Mouse (Mus musculus) G1E (cell line): ENCODE data around the gene Acadm. TPM values are rescaled to one million over a fixed set of nuclear protein-coding genes. Genes with fewer than 3 reads are reported as not detected.

Experiments
- ATAC-seq: 2 replicates; pipeline ENCODE4 v1.8.0; 2016; ENCODE audit warnings: mild to moderate bottlenecking; ENCODE audit not compliant: insufficient number of reproducible peaks, poor library complexity, low FRiP score, severe bottlenecking; ENCODE audit errors: extremely low read depth
- DNase-seq: peaks from one replicate; pipeline ENCODE4 v3.0.0; 2012; ENCODE audit warnings: low spot score
- H3K27me3 ChIP-seq: 2 replicates; pipeline ENCODE4 v1.6.1; 2012; ENCODE audit warnings: mild to moderate bottlenecking, low read length, inconsistent platforms; ENCODE audit not compliant: insufficient read depth
- H3K36me3 ChIP-seq: replicated peaks from 2 replicates; pipeline ENCODE3; 2012; ENCODE audit warnings: mild to moderate bottlenecking, inconsistent platforms
- H3K4me1 ChIP-seq: 2 replicates; pipeline ENCODE4 v1.6.1; 2012; ENCODE audit warnings: low read depth, low read length, inconsistent platforms, mixed read lengths; ENCODE audit not compliant: insufficient read depth
- H3K4me3 ChIP-seq: 2 replicates; pipeline ENCODE4 v1.5.1; 2012; ENCODE audit warnings: low read depth, mild to moderate bottlenecking, inconsistent platforms, low read length, moderate library complexity, mixed read lengths
- H3K9me3 ChIP-seq: replicated peaks from 2 replicates; pipeline ENCODE4 v1.6.1; 2012; ENCODE audit warnings: inconsistent platforms
- CTCF ChIP-seq: IDR thresholded peaks from 2 replicates; pipeline ENCODE4 v1.5.1; 2012; ENCODE audit warnings: low read depth, low read length, inconsistent platforms, mixed read lengths
- GATA1 ChIP-seq: IDR thresholded peaks from 2 replicates; pipeline ENCODE4 v1.6.1; 2012; ENCODE audit warnings: borderline replicate concordance, low read length, inconsistent platforms, mixed read lengths
- GATA2 ChIP-seq: IDR thresholded peaks from 2 replicates; pipeline ENCODE4 v1.6.1; 2012; ENCODE audit warnings: low read depth, low read length, inconsistent platforms, borderline replicate concordance
- POLR2AphosphoS5 ChIP-seq: IDR thresholded peaks from 2 replicates; pipeline ENCODE4 v1.6.1; 2012; ENCODE audit warnings: low read depth, low read length, inconsistent platforms; ENCODE audit not compliant: insufficient replicate concordance
- TAL1 ChIP-seq: conservative IDR thresholded peaks from 2 replicates; pipeline ENCODE4 v1.6.1; 2012; ENCODE audit warnings: low read depth, low read length, inconsistent platforms, mixed read lengths
- polyA plus RNA-seq: library from polyadenylated mRNA; stranded (reverse); fragments of >175 nt; gene quantifications from 2 replicates; pipeline ENCODE4 v1.2.3, GENCODE M21; 2012
- total RNA-seq, 2 experiments: library from RNA; stranded (forward) in 1 of 2; stranded (reverse) in 1 of 2; fragments of 200-1000 nt in 1 of 2; fragments of >200 nt in 1 of 2; fragmentation: Nextera tagmentation in 1 of 2; gene quantifications; 2 replicates each; pipeline ENCODE4 v1.2.3; 2014 to 2017

The Acadm gene
- total and polyA plus RNA-seq, 3 experiments: 8.3 to 260 (median 89.9) TPM

DNA sequence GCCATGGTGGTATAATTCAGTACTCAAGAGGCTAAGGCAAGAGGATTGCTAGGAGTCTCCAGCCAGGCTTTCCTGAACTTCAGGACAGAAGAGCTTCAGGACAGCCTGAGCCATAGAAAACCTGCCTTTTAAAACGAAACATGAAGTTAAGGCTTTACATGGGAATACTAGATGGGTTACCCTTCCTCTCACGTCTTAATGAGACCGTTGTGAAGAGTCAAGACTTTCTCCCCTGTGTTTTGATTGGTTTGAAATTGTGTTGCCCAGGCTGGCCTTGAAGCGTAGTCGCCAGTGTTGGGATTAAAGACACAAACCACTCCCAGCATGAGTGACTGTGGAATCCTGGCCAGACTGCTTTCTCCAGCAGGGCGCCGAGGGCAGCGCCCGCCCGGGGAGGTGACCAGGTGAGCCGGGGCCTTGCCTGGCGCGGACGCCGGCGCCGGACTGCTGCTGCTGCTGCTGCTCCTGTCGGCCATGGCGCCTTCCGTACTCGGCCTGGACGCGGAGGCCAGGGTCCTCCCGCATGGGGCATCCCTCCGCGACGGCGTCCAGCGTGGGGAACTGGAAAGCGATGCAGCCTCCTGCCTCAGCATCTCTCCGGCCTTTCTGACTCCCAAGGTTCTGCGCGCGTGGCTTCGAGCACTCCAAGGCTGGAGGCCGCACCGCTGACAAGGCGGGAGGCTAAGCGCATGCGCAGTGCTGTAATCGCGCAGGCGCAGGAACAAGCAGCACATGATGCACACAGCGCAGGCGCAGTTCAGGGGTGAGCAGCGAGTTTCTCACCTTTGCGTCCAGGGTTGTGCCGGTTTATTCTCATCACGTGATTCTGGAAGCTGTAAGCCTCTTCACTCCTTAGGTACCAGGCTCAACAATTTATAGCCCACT, 38.9 kb downstream of the Acadm start:
- ATAC-seq (no peak), DNase-seq (peak; percentile 24)
- peak overlapping the region; percentile 54; the same call in 1 of the 2 replicates for H3K4me3 ChIP-seq
- H3K4me1 ChIP-seq: peaks cover 52% of the 10 kb centered on the region
- peaks cover 62% of the 10 kb centered on the region for H3K36me3 ChIP-seq
- peaks cover 4% of the 10 kb centered on the region; the same call in 1 of the 2 replicates for H3K27me3 ChIP-seq
- no peak for TF ChIP-seq TAL1
- TF ChIP-seq POLR2AphosphoS5: peak; percentile 95
- no peaks in the 10 kb centered on the region for H3K9me3 ChIP-seq

DNA sequence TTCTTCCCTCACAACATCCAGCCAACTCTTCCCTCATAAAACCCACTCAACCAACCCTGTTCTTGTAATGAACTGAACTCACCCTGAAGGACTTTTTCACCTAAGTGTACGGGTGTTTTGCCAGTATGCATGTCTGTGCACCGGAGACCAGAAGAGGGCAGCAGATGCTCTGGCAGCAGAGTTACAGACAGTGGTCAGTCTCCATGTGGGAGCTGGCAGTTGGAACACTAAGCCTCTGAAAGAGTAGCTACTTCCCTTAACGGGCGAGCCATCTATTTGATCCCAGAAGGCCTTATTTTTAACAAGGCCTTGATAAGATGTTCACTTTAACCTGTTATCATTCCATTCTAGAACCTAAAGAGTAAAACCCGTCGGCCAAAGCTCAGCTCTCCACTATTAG, 39.8 kb downstream of the Acadm start:
- H3K4me3 ChIP-seq: no peak overlapping the region
- TF ChIP-seq CTCF (peak; percentile 25; the same call in 1 of the 2 replicates), GATA1 (no peak), GATA2 (no peak), POLR2AphosphoS5 (peak; percentile 69; the same call in 1 of the 2 replicates), TAL1 (no peak)
- peaks cover 4% of the 10 kb centered on the region; the same call in 1 of the 2 replicates for H3K27me3 ChIP-seq
- no peaks in the 10 kb centered on the region for H3K9me3 ChIP-seq
- peaks cover 53% of the 10 kb centered on the region for H3K36me3 ChIP-seq
- peaks cover 51% of the 10 kb centered on the region for H3K4me1 ChIP-seq
- ATAC-seq (peak; percentile 62), DNase-seq (no peak)

DNA sequence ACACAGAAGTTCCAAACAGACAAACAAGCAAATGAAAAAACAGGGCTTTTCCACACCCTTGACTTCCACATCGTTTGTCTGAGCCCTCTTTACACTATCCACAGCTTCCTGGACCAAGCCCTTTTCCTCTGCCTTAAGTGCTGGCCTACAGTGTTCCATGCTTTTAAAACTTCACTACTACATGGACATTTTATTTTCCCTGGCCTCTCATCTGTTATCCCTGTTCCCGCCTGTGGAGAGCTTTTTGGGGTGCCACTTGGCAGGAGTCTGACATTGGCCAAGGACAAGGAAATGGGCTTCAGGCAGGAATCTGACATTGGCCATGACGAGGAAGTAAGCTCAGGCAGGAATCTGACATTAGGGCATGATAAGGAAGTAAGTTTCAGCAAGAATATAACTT, 41.8 kb downstream of the Acadm start:
- no peak for TF ChIP-seq GATA1
- no peak for TF ChIP-seq POLR2AphosphoS5
- no peak for TF ChIP-seq TAL1
- TF ChIP-seq GATA2: no peak
- no peak for TF ChIP-seq CTCF
- Histone ChIP-seq H3K36me3 (peaks cover 35% of the 10 kb centered on the region), H3K4me3 (no peak overlapping the region), H3K4me1 (peaks cover 34% of the 10 kb centered on the region), H3K27me3 (peaks cover 4% of the 10 kb centered on the region; the same call in 1 of the 2 replicates), H3K9me3 (no peaks in the 10 kb centered on the region)
- no peak for ATAC-seq
- no peak for DNase-seq

DNA sequence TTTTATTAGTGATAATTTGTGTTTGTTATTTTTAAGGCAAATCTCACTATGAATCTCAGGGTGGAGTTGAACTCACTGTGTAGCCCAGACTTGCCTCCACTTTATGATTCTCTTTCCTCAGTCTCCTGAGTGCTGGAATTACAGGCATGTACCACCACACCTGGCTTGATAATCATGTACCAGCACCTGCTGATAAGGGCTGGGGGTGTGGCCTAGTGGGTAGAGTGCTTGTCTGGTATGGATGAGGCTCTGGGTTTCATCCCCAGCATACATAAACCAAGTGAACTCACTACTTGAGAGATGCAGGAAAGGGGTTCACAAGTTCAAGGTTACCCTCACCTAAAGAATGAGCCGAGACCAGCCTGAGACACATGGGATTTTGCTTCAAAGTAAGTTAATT, 42.5 kb downstream of the Acadm start:
- H3K9me3 ChIP-seq: no peaks in the 10 kb centered on the region
- DNase-seq (no peak), ATAC-seq (no peak)
- peaks cover 31% of the 10 kb centered on the region for H3K36me3 ChIP-seq
- peaks cover 4% of the 10 kb centered on the region; the same call in 1 of the 2 replicates for H3K27me3 ChIP-seq
- peaks cover 34% of the 10 kb centered on the region for H3K4me1 ChIP-seq
- no peak overlapping the region for H3K4me3 ChIP-seq
- TF ChIP-seq GATA1 (no peak), TAL1 (no peak), POLR2AphosphoS5 (no peak), CTCF (no peak), GATA2 (no peak)

DNA sequence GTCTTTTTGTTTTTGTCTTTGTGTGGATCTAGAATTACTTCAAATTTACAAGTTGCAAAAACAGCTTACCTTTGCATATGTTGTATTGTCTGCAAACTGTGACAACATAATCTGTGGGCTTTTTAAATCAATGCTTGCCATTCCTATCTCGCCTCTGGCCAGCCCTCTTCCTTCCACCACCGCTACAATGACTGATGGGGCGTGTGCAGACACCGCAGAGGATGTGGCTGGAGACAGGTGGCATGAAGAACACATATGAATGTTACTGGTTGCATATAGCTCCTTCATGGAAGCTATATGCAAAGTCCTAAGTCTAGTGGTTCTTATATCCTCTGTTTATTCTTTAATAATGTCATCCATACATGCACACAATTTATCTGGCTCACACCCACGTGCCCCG, 47.2 kb downstream of the Acadm start:
- Histone ChIP-seq H3K36me3 (no peaks in the 10 kb centered on the region), H3K9me3 (no peaks in the 10 kb centered on the region), H3K4me3 (no peak overlapping the region), H3K27me3 (no peaks in the 10 kb centered on the region), H3K4me1 (peaks cover 12% of the 10 kb centered on the region)
- ATAC-seq (no peak), DNase-seq (no peak)
- TF ChIP-seq CTCF (no peak), POLR2AphosphoS5 (no peak), GATA1 (no peak), TAL1 (no peak)

DNA sequence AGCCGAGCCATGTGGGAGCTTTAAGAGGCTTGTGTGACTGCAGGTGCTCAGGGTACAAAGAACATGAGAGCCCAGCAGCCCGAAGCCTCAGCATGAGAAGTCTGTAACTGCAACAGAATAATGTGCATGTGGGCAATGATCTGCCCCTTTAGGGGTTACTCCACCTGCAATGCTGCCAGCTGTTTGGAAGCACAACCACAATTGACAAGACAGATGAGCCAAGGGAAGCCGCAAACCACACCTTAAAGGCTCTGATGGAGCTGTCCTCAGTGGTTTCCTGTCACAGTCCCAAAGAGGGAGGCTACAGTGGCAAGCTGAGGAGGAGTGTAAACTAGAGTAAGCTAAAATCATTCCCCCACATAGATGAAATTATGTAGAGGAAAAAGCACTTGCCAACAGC, 49.0 kb downstream of the Acadm start:
- no peak for ATAC-seq
- no peak for TF ChIP-seq GATA2
- no peak for TF ChIP-seq CTCF
- no peak for TF ChIP-seq POLR2AphosphoS5
- no peak for TF ChIP-seq GATA1
- no peak for TF ChIP-seq TAL1
- H3K36me3 ChIP-seq: no peaks in the 10 kb centered on the region

DNA sequence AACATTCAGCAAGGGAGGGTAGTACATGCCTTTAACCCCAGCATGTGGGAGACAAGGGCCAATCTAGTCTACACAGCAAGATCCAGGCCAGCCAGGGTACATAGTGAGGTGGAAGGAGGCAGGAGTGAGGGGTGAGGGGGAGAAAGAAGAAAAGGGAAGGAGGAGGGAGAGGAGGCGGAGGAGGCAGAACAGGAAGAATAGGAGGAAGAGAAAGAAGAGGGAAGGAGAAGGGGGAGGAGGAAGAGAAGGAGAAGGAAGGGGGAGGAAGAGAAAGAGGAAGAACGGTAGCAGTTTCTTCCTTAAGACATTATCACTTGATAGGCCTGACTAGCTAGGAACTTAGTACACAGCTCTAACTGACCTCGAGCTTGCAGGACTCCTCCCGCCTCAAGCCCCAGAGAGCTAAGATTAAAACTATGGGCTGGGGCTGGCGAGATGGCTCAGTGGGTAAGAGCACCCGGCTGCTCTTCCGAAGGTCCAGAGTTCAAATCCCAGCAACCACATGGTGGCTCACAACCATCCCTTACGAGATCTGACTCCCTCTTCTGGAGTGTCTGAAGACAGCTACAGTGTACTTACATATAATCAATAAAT, 55.1 kb downstream of the Acadm start:
- H3K36me3 ChIP-seq: no peaks in the 10 kb centered on the region
- H3K4me1 ChIP-seq: peaks cover 8% of the 10 kb centered on the region
- H3K9me3 ChIP-seq: no peaks in the 10 kb centered on the region
- no peak for DNase-seq
- TF ChIP-seq CTCF: no peak
- no peak for TF ChIP-seq GATA2
- TF ChIP-seq TAL1: no peak
- no peak for TF ChIP-seq POLR2AphosphoS5
- TF ChIP-seq GATA1: no peak
- no peak overlapping the region for H3K4me3 ChIP-seq
- H3K27me3 ChIP-seq: peaks cover 5% of the 10 kb centered on the region; the same call in 1 of the 2 replicates
- no peak for ATAC-seq

More for the DNA sequence above, 49.0 kb downstream of the Acadm start:
- H3K9me3 ChIP-seq: no peaks in the 10 kb centered on the region
- H3K4me1 ChIP-seq: peaks cover 5% of the 10 kb centered on the region
- DNase-seq: no peak
- no peak overlapping the region for H3K4me3 ChIP-seq
- H3K27me3 ChIP-seq: no peaks in the 10 kb centered on the region
